Mouse (Mus musculus) MEL (cell line): ENCODE measurements around the gene Sag.

Experiments used
- CTCF ChIP-seq, 3 experiments: IDR thresholded peaks in 2 of 3; conservative IDR thresholded peaks in 1 of 3; 2 replicates each; pipeline ENCODE4 v1.5.1; 2011 to 2012; ENCODE audit warnings: low read length in 3 of 3, low read depth in 2 of 3, mild to moderate bottlenecking in 2 of 3, improper control_type of control experiment in 1 of 3, inconsistent platforms in 1 of 3, mixed read lengths in 1 of 3, moderate library complexity in 1 of 3; ENCODE audit not compliant: control insufficient read depth in 1 of 3, insufficient read depth in 1 of 3, poor library complexity in 1 of 3, severe bottlenecking in 1 of 3
- JUND ChIP-seq: IDR thresholded peaks from 2 replicates; pipeline ENCODE4 v1.6.1; 2011; ENCODE audit warnings: low read depth, mild to moderate bottlenecking, improper control_type of control experiment, low read length
- MAX ChIP-seq: IDR thresholded peaks from 2 replicates; pipeline ENCODE4 v1.6.1; 2011; ENCODE audit warnings: low read length, improper control_type of control experiment
- MYB ChIP-seq: IDR thresholded peaks from 2 replicates; pipeline ENCODE4 v1.6.1; 2011; ENCODE audit warnings: mild to moderate bottlenecking, low read depth, low read length, improper control_type of control experiment
- POLR2A ChIP-seq, 2 experiments: IDR thresholded peaks; 2 replicates each; pipeline ENCODE4 v1.6.1; 2011 to 2012; ENCODE audit warnings: low read length in 2 of 2, mild to moderate bottlenecking in 2 of 2, control low read depth in 1 of 2, improper control_type of control experiment in 1 of 2, low read depth in 1 of 2, moderate library complexity in 1 of 2; ENCODE audit not compliant: control insufficient read depth in 1 of 2, insufficient read depth in 1 of 2, poor library complexity in 1 of 2
- USF1 ChIP-seq: IDR thresholded peaks from 2 replicates; pipeline ENCODE4 v1.6.1; 2014; ENCODE audit warnings: low read depth, mild to moderate bottlenecking, inconsistent platforms, low read length, improper control_type of control experiment, moderate library complexity

- TF ChIP-seq POLR2A (IDR thresholded peaks at IDR 0.05; ENCODE audit: control insufficient read depth in 1 of 2, insufficient read depth in 1 of 2, low read depth in 1 of 2, low read length in 2 of 2, poor library complexity in 1 of 2) (no peak), CTCF (IDR thresholded peaks at IDR 0.05 in 2 of 3, conservative IDR thresholded peaks at IDR 0.05 in 1 of 3; ENCODE audit: control insufficient read depth in 1 of 3, insufficient read depth in 1 of 3, low read depth in 2 of 3, low read length in 3 of 3, poor library complexity in 1 of 3, severe bottlenecking in 1 of 3) (no peak), MAX (no peak), USF1 (no peak), JUND (no peak), MYB (no peak)
Observed at GRCm38 (mm10) chr1:87858529-87858928, 55.0 kb downstream of the Sag start.
